Mouse (Mus musculus) embryonic facial prominence, embryonic 14.5 days (tissue): Measurements from ENCODE around the gene Rfxap. TPM values are rescaled to one million over a fixed set of nuclear protein-coding genes. Genes with fewer than 3 reads are reported as not detected.

Experiments
- ATAC-seq: fragments of 200-750 bp; cut with Nextera tagmentation; 2 replicates; pipeline ENCODE4 v1.8.0; 2017; ENCODE audit warnings: low read depth, moderate number of reproducible peaks, moderate TSS enrichment
- DNase-seq: peaks from one replicate; pipeline ENCODE4 v3.0.0-alpha.2; 2015; ENCODE audit warnings: low spot score
- H3K27ac ChIP-seq: fragments of 300-500 bp; sonication (generic); replicated peaks from 2 replicates; pipeline ENCODE4 v1.5.1; 2014; ENCODE audit warnings: low read depth, mild to moderate bottlenecking, low read length, moderate library complexity
- H3K27me3 ChIP-seq: fragments of 300-500 bp; sonication (generic); replicated peaks from 2 replicates; pipeline ENCODE4 v1.6.1; 2014; ENCODE audit warnings: low read length; ENCODE audit not compliant: control insufficient read depth, insufficient read depth
- H3K36me3 ChIP-seq: fragments of 300-500 bp; sonication (generic); 2 replicates; pipeline ENCODE4 v1.6.1; 2014; ENCODE audit warnings: low read length, mixed read lengths; ENCODE audit not compliant: control insufficient read depth, insufficient read depth
- H3K4me1 ChIP-seq: fragments of 300-500 bp; sonication (generic); 2 replicates; pipeline ENCODE4 v1.6.1; 2014; ENCODE audit warnings: antibody characterized with exemption, low read length; ENCODE audit not compliant: control insufficient read depth, insufficient read depth
- H3K4me2 ChIP-seq: fragments of 300-500 bp; sonication (generic); 2 replicates; pipeline ENCODE4 v1.6.1; 2014; ENCODE audit warnings: low read depth, mild to moderate bottlenecking, low read length, moderate library complexity, mixed read lengths
- H3K4me3 ChIP-seq: fragments of 300-500 bp; sonication (generic); 2 replicates; pipeline ENCODE4 v1.5.1; 2014; ENCODE audit warnings: low read depth, mild to moderate bottlenecking, low read length
- H3K9ac ChIP-seq: fragments of 300-500 bp; sonication (generic); 2 replicates; pipeline ENCODE4 v1.6.1; 2014; ENCODE audit warnings: low read depth, mild to moderate bottlenecking, low read length, moderate library complexity, mixed read lengths
- H3K9me3 ChIP-seq: fragments of 300-500 bp; sonication (generic); 2 replicates; pipeline ENCODE4 v1.6.1; 2016; ENCODE audit warnings: low read length; ENCODE audit not compliant: control insufficient read depth
- WGBS: fragments of 180-500 bp; shearing (Covaris S2); extraction: QIAGEN DNeasy Blood & Tissue Kit; methylation state at CpG from one replicate; pipeline ENCODE4 v1.1.7; 2014; 5-methylcytosine and 5-hydroxymethylcytosine counted together
- polyA plus RNA-seq: library from polyadenylated mRNA; unstranded; fragments of >200 nt; fragmentation: Nextera tagmentation; extraction: Ambion mirVana; gene quantifications from 2 replicates; pipeline ENCODE4 v1.2.1, GENCODE M21; 2014

Gene Rfxap
- polyA plus RNA-seq, 1 experiment from 2014 or later = 37.6 TPM

GRCm38 (mm10) chr3:54761258-54761657, 46.3 kb downstream of the Rfxap start:
- no peak for ATAC-seq
- H3K9me3 ChIP-seq = no peaks in the 10 kb centered on the region
- H3K9ac ChIP-seq = no peak overlapping the region
- no peak overlapping the region for H3K27ac ChIP-seq
- no peak overlapping the region for H3K4me2 ChIP-seq
- no peaks in the 10 kb centered on the region for H3K27me3 ChIP-seq
- peaks cover under 1% of the 10 kb centered on the region for H3K4me1 ChIP-seq
- H3K4me3 ChIP-seq = no peak overlapping the region
- WGBS = 80% methylated on average over 1 of the region's 1 CpGs
- no peak for DNase-seq
- H3K36me3 ChIP-seq = no peaks in the 10 kb centered on the region

GRCm38 (mm10) chr3:54760321-54761115, 47.1 kb downstream of the Rfxap start:
- no peak overlapping the region for H3K4me2 ChIP-seq
- H3K9ac ChIP-seq = no peak overlapping the region
- H3K27me3 ChIP-seq = no peaks in the 10 kb centered on the region
- no peak for DNase-seq
- 68% methylated on average over 15 of the region's 15 CpGs for WGBS
- no peak for ATAC-seq
- H3K4me3 ChIP-seq = no peak overlapping the region
- no peaks in the 10 kb centered on the region for H3K36me3 ChIP-seq
- no peak overlapping the region for H3K27ac ChIP-seq
- no peaks in the 10 kb centered on the region for H3K9me3 ChIP-seq
- H3K4me1 ChIP-seq = peaks cover 3% of the 10 kb centered on the region

DNA sequence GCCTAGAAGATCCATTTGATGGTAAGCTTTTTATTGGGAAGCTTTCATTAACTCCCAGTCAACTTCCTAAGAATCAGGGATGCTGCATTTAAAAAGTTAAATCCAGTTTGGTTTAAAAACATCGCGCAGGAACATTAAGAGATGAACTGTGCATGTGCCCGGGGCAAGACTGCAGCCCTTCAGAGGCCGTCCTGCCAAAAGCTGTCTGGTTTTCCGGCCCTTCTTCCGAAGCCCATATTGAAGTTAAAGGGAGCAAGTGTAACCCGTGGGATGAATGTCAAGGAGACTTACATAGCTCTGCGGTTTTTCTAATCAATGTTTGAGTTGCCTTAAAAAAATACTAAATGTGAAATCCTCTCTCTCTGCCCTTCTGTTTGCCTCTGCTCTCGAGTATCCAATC, 48.4 kb downstream of the Rfxap start:
- DNase-seq (peak; percentile 17), ATAC-seq (no peak)
- Histone ChIP-seq H3K4me2 (no peak overlapping the region), H3K27me3 (no peaks in the 10 kb centered on the region), H3K36me3 (no peaks in the 10 kb centered on the region), H3K4me1 (peaks cover 6% of the 10 kb centered on the region), H3K4me3 (no peak overlapping the region), H3K27ac (no peak overlapping the region), H3K9ac (no peak overlapping the region), H3K9me3 (no peaks in the 10 kb centered on the region)
- WGBS = 54% methylated on average over 9 of the region's 9 CpGs

GRCm38 (mm10) chr3:54757446-54757845, 50.1 kb downstream of the Rfxap start:
- 71% methylated on average over 8 of the region's 8 CpGs for WGBS
- H3K4me2 ChIP-seq = peak overlapping the region; percentile 93
- H3K4me1 ChIP-seq = peaks cover 6% of the 10 kb centered on the region
- no peak overlapping the region for H3K4me3 ChIP-seq
- no peak for DNase-seq
- H3K9me3 ChIP-seq = no peaks in the 10 kb centered on the region
- no peak overlapping the region for H3K27ac ChIP-seq
- ATAC-seq = no peak
- no peak overlapping the region for H3K9ac ChIP-seq
- H3K36me3 ChIP-seq = no peaks in the 10 kb centered on the region
- H3K27me3 ChIP-seq = no peaks in the 10 kb centered on the region

GRCm38 (mm10) chr3:54756058-54756457, 51.5 kb downstream of the Rfxap start:
- no peaks in the 10 kb centered on the region for H3K9me3 ChIP-seq
- H3K4me3 ChIP-seq = peak overlapping the region; percentile 59
- ATAC-seq (peak; percentile 47; the same call in 1 of the 2 replicates), DNase-seq (peak; percentile 56)
- 2% methylated on average over 11 of the region's 11 CpGs for WGBS
- no peaks in the 10 kb centered on the region for H3K27me3 ChIP-seq
- H3K27ac ChIP-seq = peak overlapping the region; percentile 82
- peaks cover 6% of the 10 kb centered on the region for H3K36me3 ChIP-seq
- peaks cover 6% of the 10 kb centered on the region for H3K4me1 ChIP-seq
- H3K4me2 ChIP-seq = peak overlapping the region; percentile 93
- H3K9ac ChIP-seq = peak overlapping the region; percentile 72

DNA sequence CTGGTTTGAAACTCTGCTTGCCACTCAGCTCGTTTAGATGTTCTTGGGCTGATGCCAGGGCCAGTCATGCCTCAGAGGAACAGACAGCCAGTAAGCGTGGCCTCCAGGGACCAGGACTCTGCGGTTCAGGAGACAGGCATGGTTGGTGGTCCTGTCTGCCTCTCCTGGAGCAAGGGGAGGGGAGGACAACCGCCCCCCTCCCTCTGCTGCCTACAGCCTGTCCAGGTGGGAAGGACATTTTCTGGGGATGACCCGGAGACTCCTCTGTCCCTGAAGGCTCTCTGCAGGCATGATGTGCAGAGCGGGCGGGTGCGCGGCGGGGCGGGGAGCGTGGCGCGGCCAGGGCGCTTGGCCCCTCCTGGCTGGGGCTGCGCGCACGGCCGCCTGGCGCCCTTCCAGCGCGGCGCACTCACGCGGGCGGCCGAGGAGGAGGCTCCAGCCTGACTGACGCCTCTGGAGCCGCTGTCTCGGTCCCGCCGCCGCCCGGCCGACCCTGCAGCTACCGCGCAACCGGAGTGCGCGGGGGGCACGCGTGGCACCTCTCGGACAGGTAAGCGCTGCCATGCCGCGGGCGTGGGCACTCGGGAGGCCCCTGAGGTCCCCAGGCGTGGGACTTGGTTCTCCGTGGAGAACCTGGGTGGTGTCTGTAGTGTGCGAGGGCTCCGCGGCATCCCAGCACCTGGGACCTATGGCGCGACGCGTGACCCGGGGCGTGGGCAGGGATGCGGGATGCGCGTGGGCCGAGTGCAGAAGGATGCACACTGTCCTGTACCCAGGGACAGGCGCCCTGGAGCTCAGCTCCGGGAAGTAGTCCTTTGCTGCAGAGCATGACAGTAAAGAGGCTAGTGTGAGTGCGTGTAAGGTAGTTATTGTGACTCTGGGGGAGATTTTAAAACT, 52.2 kb downstream of the Rfxap start, which contains the start of gene Smad9:
Gene Smad9 (plus strand): TSS at position 438 of the 897 bp plus-strand sequence.
- Histone ChIP-seq H3K9ac (peak within 1 kb of the TSS; percentile 72), H3K27me3 (no peaks in the 10 kb centered on the region), H3K4me2 (peak within 1 kb of the TSS; percentile 93), H3K4me1 (peaks cover 6% of the 10 kb centered on the region), H3K36me3 (peaks cover 10% of the 10 kb centered on the region), H3K4me3 (peak within 1 kb of the TSS; percentile 59), H3K27ac (peak within 1 kb of the TSS; percentile 82), H3K9me3 (no peaks in the 10 kb centered on the region)
- 2% methylated on average over 19 of the region's 66 CpGs for WGBS
- DNase-seq (peak; percentile 86), ATAC-seq (peak; percentile 88)

GRCm38 (mm10) chr3:54753411-54753810, 54.2 kb downstream of the Rfxap start:
- DNase-seq (no peak), ATAC-seq (no peak)
- H3K9ac ChIP-seq = no peak overlapping the region

More at GRCm38 (mm10) chr3:54753411-54753810, 54.2 kb downstream of the Rfxap start:
- no peak overlapping the region for H3K4me3 ChIP-seq
- H3K27me3 ChIP-seq = no peaks in the 10 kb centered on the region
- H3K9me3 ChIP-seq = no peaks in the 10 kb centered on the region
- H3K27ac ChIP-seq = no peak overlapping the region
- H3K36me3 ChIP-seq = peaks cover 30% of the 10 kb centered on the region
- H3K4me1 ChIP-seq = peaks cover 6% of the 10 kb centered on the region
- 83% methylated on average over 4 of the region's 4 CpGs for WGBS
- no peak overlapping the region for H3K4me2 ChIP-seq
